Mouse (Mus musculus) intestine, embryonic 16.5 days (tissue): ENCODE measurements at regions not wholly inside any gene's neighbourhood (a gene's known extent, or its start where the extent isn't known, plus 50 kb on each side); places are given as distances from the start of the nearest gene placed in this dataset.
A peak's percentile ranks its signal among the peaks of the same experiment; 100 is the strongest.

ENCODE experiments used
- ATAC-seq: fragments of 200-750 bp; cut with Nextera tagmentation; 2 replicates; pipeline ENCODE4 v1.8.0; 2017; ENCODE audit warnings: moderate TSS enrichment, moderate library complexity
- H3K27ac ChIP-seq: fragments of 300-500 bp; sonication (generic); 2 replicates; pipeline ENCODE4 v1.5.1; 2014; ENCODE audit warnings: mild to moderate bottlenecking, low read length
- H3K27me3 ChIP-seq: fragments of 300-500 bp; sonication (generic); replicated peaks from 2 replicates; pipeline ENCODE4 v1.6.1; 2014; ENCODE audit warnings: low read length, control low read depth, mixed read lengths; ENCODE audit not compliant: control insufficient read depth, insufficient read depth
- H3K36me3 ChIP-seq: fragments of 300-500 bp; sonication (generic); 2 replicates; pipeline ENCODE4 v1.6.1; 2014; ENCODE audit warnings: low read length, control low read depth; ENCODE audit not compliant: control insufficient read depth, insufficient read depth
- H3K4me1 ChIP-seq: fragments of 300-500 bp; sonication (generic); 2 replicates; pipeline ENCODE4 v1.6.1; 2014; ENCODE audit warnings: low read length, control low read depth, mixed read lengths; ENCODE audit not compliant: control insufficient read depth, insufficient read depth
- H3K4me2 ChIP-seq: fragments of 300-500 bp; sonication (generic); 2 replicates; pipeline ENCODE4 v1.6.1; 2014; ENCODE audit warnings: low read depth, low read length, control low read depth
- H3K4me3 ChIP-seq: fragments of 300-500 bp; sonication (generic); 2 replicates; pipeline ENCODE4 v1.5.1; 2014; ENCODE audit warnings: mild to moderate bottlenecking, low read length
- H3K9ac ChIP-seq: fragments of 300-500 bp; sonication (generic); 2 replicates; pipeline ENCODE4 v1.6.1; 2014; ENCODE audit warnings: low read depth, low read length
- H3K9me3 ChIP-seq: fragments of 300-500 bp; sonication (generic); 2 replicates; pipeline ENCODE4 v1.6.1; 2016; ENCODE audit warnings: low read length, control low read depth; ENCODE audit not compliant: control insufficient read depth
- WGBS: fragments of 180-500 bp; shearing (Covaris S2); extraction: QIAGEN DNeasy Blood & Tissue Kit; methylation state at CpG from one replicate; pipeline ENCODE4 v1.1.7; 2014; 5-methylcytosine and 5-hydroxymethylcytosine counted together

DNA sequence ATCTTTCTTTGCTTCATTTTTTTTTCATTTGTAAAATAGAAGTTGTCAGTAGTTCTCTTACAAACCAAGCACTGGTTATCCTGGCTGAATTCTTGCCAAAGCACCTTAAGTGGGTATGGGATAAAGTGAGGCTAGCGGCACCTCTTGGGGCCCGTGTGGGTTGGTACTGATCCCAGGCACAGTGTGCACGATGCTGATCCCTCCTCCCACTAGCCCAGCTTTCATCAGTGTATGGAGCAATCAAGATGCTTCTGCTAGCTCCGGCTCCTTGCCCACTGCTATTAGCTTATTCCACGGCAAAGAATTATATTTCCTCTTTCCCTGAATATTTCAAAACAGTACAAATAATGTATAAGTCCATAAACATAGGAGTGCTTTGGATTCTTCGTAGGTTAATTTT, 307.4 kb upstream of the Npvf start:
- no peak for ATAC-seq

DNA sequence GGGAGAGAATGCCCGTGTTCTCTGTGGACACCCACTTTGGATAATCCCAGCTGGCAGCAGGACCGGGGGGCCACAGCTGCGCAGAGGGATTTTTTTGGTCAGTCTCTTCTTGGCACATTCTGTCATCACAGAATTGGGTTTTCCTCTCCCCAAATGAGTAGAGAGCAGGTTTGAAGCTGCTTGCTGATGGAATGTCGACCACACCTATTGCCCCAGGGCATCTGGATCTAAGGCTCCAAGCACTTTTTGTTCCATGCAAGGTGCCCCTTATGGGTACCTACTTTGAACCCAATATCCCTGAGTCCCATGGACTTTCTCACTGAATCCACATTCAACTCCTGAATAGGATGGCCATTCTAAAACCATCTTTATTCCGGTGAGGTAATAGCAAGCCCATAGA, 314.3 kb upstream of the Npvf start:
- peaks cover 4% of the 10 kb centered on the region; the same call in 1 of the 2 replicates for H3K4me1 ChIP-seq
- no peak overlapping the region for H3K9ac ChIP-seq
- 92% methylated on average over 5 of the region's 5 CpGs for WGBS
- no peak for ATAC-seq
- no peaks in the 10 kb centered on the region for H3K36me3 ChIP-seq
- no peaks in the 10 kb centered on the region for H3K27me3 ChIP-seq
- H3K4me3 ChIP-seq = no peak overlapping the region
- no peaks in the 10 kb centered on the region for H3K9me3 ChIP-seq
- no peak overlapping the region for H3K27ac ChIP-seq
- H3K4me2 ChIP-seq = no peak overlapping the region

More for the DNA sequence above, 307.4 kb upstream of the Npvf start:
- Histone ChIP-seq H3K27me3 (no peaks in the 10 kb centered on the region), H3K36me3 (no peaks in the 10 kb centered on the region), H3K9ac (no peak overlapping the region), H3K9me3 (no peaks in the 10 kb centered on the region), H3K27ac (no peak overlapping the region), H3K4me3 (no peak overlapping the region), H3K4me1 (no peaks in the 10 kb centered on the region), H3K4me2 (no peak overlapping the region)
- 72% methylated on average over 6 of the region's 6 CpGs for WGBS

DNA sequence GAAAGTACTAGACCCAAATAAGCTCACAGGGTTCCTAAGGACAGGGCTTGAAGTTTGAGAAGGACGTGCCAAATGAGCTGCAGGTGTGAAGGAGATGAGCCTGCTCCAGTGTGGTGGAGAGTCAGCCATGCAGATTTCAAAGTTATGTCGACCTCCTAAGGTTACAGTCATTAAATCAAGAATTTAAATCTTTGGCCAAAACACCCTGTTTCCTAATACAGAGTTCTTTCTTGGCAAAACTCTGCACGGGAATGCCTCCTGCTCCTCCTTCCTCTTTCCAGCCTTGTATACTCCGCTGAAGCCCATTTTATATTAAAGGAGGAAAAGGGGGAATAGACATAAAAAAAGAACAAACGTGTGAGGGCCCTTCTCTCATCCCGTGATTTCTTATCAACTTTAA, 315.1 kb upstream of the Npvf start:
- no peaks in the 10 kb centered on the region for H3K9me3 ChIP-seq
- no peak overlapping the region for H3K4me3 ChIP-seq
- H3K9ac ChIP-seq = no peak overlapping the region
- no peak for ATAC-seq
- H3K4me2 ChIP-seq = no peak overlapping the region
- H3K27me3 ChIP-seq = no peaks in the 10 kb centered on the region
- peaks cover 4% of the 10 kb centered on the region; the same call in 1 of the 2 replicates for H3K4me1 ChIP-seq
- WGBS = 43% methylated on average over 6 of the region's 6 CpGs
- H3K36me3 ChIP-seq = no peaks in the 10 kb centered on the region
- H3K27ac ChIP-seq = no peak overlapping the region

DNA sequence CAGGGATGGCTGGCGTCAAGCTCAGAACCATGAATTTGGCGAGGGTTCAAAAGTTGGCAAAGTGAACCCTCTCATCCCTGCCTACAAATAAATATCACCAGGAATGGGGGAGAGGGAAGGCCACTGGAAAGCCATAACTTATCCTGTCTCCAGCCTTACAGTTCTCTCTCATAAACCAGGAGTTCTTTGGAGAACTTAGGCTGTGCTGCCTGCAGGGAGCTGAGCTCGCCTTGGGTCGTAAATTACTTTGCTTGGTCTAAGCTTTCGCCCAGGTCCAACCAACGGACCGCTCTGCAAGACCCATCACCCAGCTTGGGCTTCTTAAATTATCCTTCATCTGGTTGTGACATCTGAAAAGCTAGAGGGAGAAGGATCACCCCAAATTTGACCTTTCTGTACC, 315.8 kb upstream of the Npvf start:
- H3K4me2 ChIP-seq = no peak overlapping the region
- H3K4me1 ChIP-seq = peaks cover 4% of the 10 kb centered on the region; the same call in 1 of the 2 replicates
- 0 out of 2 replicates have a peak overlapping the region, but pooled peaks have one; percentile 34 for H3K27ac ChIP-seq
- H3K36me3 ChIP-seq = no peaks in the 10 kb centered on the region
- no peak for ATAC-seq
- H3K27me3 ChIP-seq = no peaks in the 10 kb centered on the region
- no peaks in the 10 kb centered on the region for H3K9me3 ChIP-seq
- 49% methylated on average over 7 of the region's 7 CpGs for WGBS
- no peak overlapping the region for H3K9ac ChIP-seq
- no peak overlapping the region for H3K4me3 ChIP-seq

DNA sequence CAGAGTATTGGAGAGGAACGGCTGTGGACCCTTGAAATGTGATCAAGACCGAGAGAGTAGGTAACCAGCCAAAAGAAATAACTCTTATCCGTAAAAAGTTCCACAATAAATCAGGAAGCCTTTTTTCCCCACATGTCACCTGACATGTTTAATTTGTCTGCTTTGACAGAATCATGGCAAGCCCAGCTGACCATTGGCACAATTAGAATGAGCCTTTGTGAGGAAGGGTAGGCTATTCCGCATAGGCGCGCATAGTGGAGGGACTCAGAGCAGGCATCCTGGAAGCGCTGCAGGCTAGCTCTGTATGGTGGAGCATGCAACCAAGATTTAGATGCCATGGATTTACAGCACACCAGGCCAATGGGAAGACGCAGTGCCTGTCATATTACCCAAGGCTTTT, 316.5 kb upstream of the Npvf start:
- Histone ChIP-seq H3K27ac (no peak overlapping the region), H3K4me3 (no peak overlapping the region), H3K36me3 (no peaks in the 10 kb centered on the region), H3K4me2 (no peak overlapping the region), H3K9me3 (no peaks in the 10 kb centered on the region), H3K27me3 (no peaks in the 10 kb centered on the region), H3K9ac (no peak overlapping the region), H3K4me1 (peaks cover 4% of the 10 kb centered on the region; the same call in 1 of the 2 replicates)
- ATAC-seq = no peak
- WGBS = 83% methylated on average over 8 of the region's 8 CpGs

DNA sequence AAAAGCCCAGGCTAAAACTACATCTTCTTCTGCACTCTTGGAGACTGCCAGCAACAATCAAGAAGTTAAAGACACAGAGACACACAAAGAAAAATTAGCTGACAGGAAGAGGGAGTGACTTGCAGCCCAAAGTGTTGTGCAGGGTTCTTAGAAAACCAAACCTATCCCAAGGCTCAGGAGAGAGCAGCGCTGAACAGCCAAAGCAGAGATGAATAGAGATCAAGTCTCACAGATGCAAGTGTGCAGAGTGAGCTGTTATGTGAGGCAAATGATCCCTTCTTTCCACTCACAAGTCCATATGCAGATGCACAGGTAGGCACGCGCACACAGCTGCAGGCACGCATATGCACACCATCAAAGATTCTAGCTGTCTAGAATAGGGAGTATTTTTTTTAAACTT, 318.0 kb upstream of the Npvf start:
- Histone ChIP-seq H3K27ac (no peak overlapping the region), H3K36me3 (no peaks in the 10 kb centered on the region), H3K9ac (no peak overlapping the region), H3K27me3 (no peaks in the 10 kb centered on the region), H3K4me3 (no peak overlapping the region), H3K4me1 (peaks cover 11% of the 10 kb centered on the region), H3K4me2 (no peak overlapping the region), H3K9me3 (no peaks in the 10 kb centered on the region)
- WGBS = 73% methylated on average over 4 of the region's 4 CpGs
- no peak for ATAC-seq

- Histone ChIP-seq H3K4me1 (peaks cover 14% of the 10 kb centered on the region), H3K27me3 (no peaks in the 10 kb centered on the region), H3K36me3 (no peaks in the 10 kb centered on the region), H3K27ac (peak overlapping the region; percentile 7; the same call in 1 of the 2 replicates), H3K9ac (no peak overlapping the region), H3K4me2 (no peak overlapping the region), H3K4me3 (no peak overlapping the region), H3K9me3 (no peaks in the 10 kb centered on the region)
- ATAC-seq = no peak
- 65% methylated on average over 2 of the region's 2 CpGs for WGBS
Measured at GRCm38 (mm10) chr6:50973231-50973654, 319.0 kb upstream of the Npvf start.

DNA sequence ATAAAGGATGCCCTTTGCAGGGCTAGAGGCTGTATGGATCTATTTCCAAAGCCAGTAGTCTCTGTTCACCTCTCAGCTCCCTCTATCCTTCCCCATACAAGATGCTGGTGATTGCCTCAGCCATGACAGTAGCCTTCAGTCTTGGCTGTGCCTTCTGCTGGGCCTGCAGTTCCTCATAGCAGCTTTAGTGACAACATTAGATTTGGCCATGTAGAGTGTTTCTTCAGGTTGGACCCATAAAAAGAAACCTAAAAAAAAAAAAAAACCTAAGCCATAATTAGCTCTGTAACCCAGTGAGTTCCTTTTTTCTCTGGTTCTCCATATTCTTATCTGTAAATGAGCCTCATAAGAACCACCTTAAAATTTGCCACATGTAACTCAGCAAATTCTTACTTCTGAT, 319.6 kb upstream of the Npvf start:
- Histone ChIP-seq H3K36me3 (no peaks in the 10 kb centered on the region), H3K4me3 (no peak overlapping the region), H3K27me3 (no peaks in the 10 kb centered on the region), H3K27ac (peak overlapping the region; percentile 7; the same call in 1 of the 2 replicates), H3K9ac (no peak overlapping the region), H3K4me2 (no peak overlapping the region), H3K4me1 (peaks cover 19% of the 10 kb centered on the region), H3K9me3 (no peaks in the 10 kb centered on the region)
- no peak for ATAC-seq

GRCm38 (mm10) chr6:50974961-50975360, 320.7 kb upstream of the Npvf start:
- H3K9ac ChIP-seq = no peak overlapping the region
- no peak overlapping the region for H3K4me3 ChIP-seq
- ATAC-seq = no peak
- H3K4me1 ChIP-seq = peaks cover 19% of the 10 kb centered on the region
- no peaks in the 10 kb centered on the region for H3K9me3 ChIP-seq
- 20% methylated on average over 1 of the region's 1 CpGs for WGBS
- no peaks in the 10 kb centered on the region for H3K36me3 ChIP-seq
- H3K4me2 ChIP-seq = no peak overlapping the region
- no peak overlapping the region for H3K27ac ChIP-seq
- H3K27me3 ChIP-seq = no peaks in the 10 kb centered on the region

DNA sequence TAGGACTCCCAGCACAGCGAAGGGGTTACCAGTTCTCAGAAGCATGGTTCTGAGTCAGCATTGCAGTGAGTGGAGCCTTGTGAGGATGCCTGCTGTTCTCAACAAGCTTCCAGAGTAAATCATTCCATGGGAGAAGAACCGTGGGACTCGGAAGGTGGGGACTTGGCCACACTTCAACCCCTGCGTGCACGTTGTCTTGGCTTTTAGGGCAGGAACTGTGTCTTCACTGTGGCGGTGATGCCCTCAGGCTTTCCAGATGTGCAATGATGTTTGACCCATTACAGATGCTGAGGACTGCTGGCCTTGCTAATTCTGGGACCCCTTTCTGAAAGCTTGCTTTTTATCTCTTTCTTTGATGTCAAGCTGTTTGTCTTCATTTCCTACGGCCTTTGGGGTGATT, 322.7 kb upstream of the Npvf start:
- no peak overlapping the region for H3K27ac ChIP-seq
- H3K4me1 ChIP-seq = peaks cover 25% of the 10 kb centered on the region
- WGBS = 53% methylated on average over 7 of the region's 7 CpGs

More for the DNA sequence above, 322.7 kb upstream of the Npvf start:
- H3K4me3 ChIP-seq = no peak overlapping the region
- H3K9me3 ChIP-seq = no peaks in the 10 kb centered on the region
- ATAC-seq = no peak
- no peak overlapping the region for H3K4me2 ChIP-seq
- no peaks in the 10 kb centered on the region for H3K36me3 ChIP-seq
- H3K27me3 ChIP-seq = no peaks in the 10 kb centered on the region
- H3K9ac ChIP-seq = no peak overlapping the region
